8 mouse cellular contexts compared by ENCODE assay signal in genomic region chr14:55885114-55885790, GRCm38 (mm10). TPM values are rescaled to one million over a fixed set of nuclear protein-coding genes. Genes with fewer than 3 reads are reported as not detected.
DNase-seq lines count a peak whose midpoint lies in the region; ATAC-seq and TF ChIP-seq lines count a peak whose summit lies in the region.

No protein-coding gene starts in this region.

- peaks cover 12% of the 10 kb centered on the region for H3K4me1 ChIP-seq in heart, adult 2 months (ENCODE audit: control insufficient read depth, insufficient read depth, low read length)
- no peaks in the 10 kb centered on the region for H3K4me1 ChIP-seq in embryonic facial prominence, embryonic 11.5 days (ENCODE audit: control insufficient read depth, insufficient read depth, low read length)
- peaks cover 27% of the 10 kb centered on the region for H3K4me1 ChIP-seq in hindbrain, embryonic 12.5 days

- H3K36me3 ChIP-seq in heart, adult 2 months (ENCODE audit: control insufficient read depth, insufficient read depth, low read length), result peaks cover 8% of the 10 kb centered on the region; the same call in 1 of the 2 replicates
- peaks cover 9% of the 10 kb centered on the region for H3K36me3 ChIP-seq in embryonic facial prominence, embryonic 11.5 days (replicated peaks; ENCODE audit: control insufficient read depth, insufficient read depth, low read depth, low read length)
- H3K36me3 ChIP-seq in hindbrain, embryonic 12.5 days, result peaks cover 35% of the 10 kb centered on the region

- peak overlapping the region; percentile 99 for H3K9ac ChIP-seq in heart, adult 2 months (ENCODE audit: low read depth, low read length)
- peak overlapping the region; percentile 74 for H3K9ac ChIP-seq in embryonic facial prominence, embryonic 11.5 days (replicated peaks; ENCODE audit: low read length)
- H3K9ac ChIP-seq in hindbrain, embryonic 12.5 days, result peak overlapping the region; percentile 85

- no peak for TF ChIP-seq CTCF in heart, adult 2 months (IDR thresholded peaks at IDR 0.05)

- no peak for TF ChIP-seq EP300 in heart, adult 2 months (IDR thresholded peaks at IDR 0.05; ENCODE audit: insufficient read depth, low read depth, low read length)

- DNase-seq in heart, adult 2 months, result peak; percentile 42 to 56
- DNase-seq in heart, adult 11 months, result no peak
- peak; percentile 56 for DNase-seq in embryonic facial prominence, embryonic 11.5 days (ENCODE audit: low spot score)
- no peak for DNase-seq in layer of hippocampus, postnatal 36 days

- under 1% methylated on average over 30 of the region's 30 CpGs for WGBS in heart, adult 2 months
- 0% methylated on average over 15 of the region's 30 CpGs for WGBS in embryonic facial prominence, embryonic 11.5 days
- WGBS in hindbrain, embryonic 12.5 days, result 1% methylated on average over 14 of the region's 30 CpGs

- intact Hi-C loops in heart, adult 2 months (cut with DNase I), result loop anchor here (10.0 kb wide), 1 partner anchor 210 kb away; the partner anchor contains the start of genes Gmpr2 and Nedd8

- H3K9me3 ChIP-seq in embryonic facial prominence, embryonic 11.5 days (replicated peaks; ENCODE audit: control insufficient read depth, low read length), result no peaks in the 10 kb centered on the region
- no peaks in the 10 kb centered on the region for H3K9me3 ChIP-seq in hindbrain, embryonic 12.5 days (replicated peaks)

- H3K4me2 ChIP-seq in embryonic facial prominence, embryonic 11.5 days (ENCODE audit: low read depth, low read length), result peak overlapping the region; percentile 85
- peak overlapping the region; percentile 77 for H3K4me2 ChIP-seq in hindbrain, embryonic 12.5 days (replicated peaks)

- ATAC-seq in CD4-positive, CD25-positive, alpha-beta regulatory T cell, adult 4 months, result peak; percentile 42
- ATAC-seq in embryonic facial prominence, embryonic 11.5 days (replicated peaks; ENCODE audit: insufficient number of reproducible peaks, low FRiP score, low TSS enrichment, low read depth), result peak; percentile 67
- peak; percentile 77 for ATAC-seq in hindbrain, embryonic 12.5 days (ENCODE audit: low FRiP score)
- peak; percentile 7 for ATAC-seq in megakaryocyte, adult 5-6 weeks (ENCODE audit: poor library complexity, severe bottlenecking)
- no peak for ATAC-seq in erythroid progenitor cell, adult 5-6 weeks (replicated peaks; ENCODE audit: low FRiP score, poor library complexity, severe bottlenecking)

- peak overlapping the region; percentile 88 for H3K4me3 ChIP-seq in heart, adult 2 months
- peak overlapping the region; percentile 76 for H3K4me3 ChIP-seq in embryonic facial prominence, embryonic 11.5 days (ENCODE audit: low read depth, low read length)
- peak overlapping the region; percentile 80 for H3K4me3 ChIP-seq in hindbrain, embryonic 12.5 days

- H3K27ac ChIP-seq in heart, adult 2 months, result peak overlapping the region; percentile 92
- H3K27ac ChIP-seq in embryonic facial prominence, embryonic 11.5 days (replicated peaks; ENCODE audit: low read depth, low read length), result peak overlapping the region; percentile 84
- H3K27ac ChIP-seq in hindbrain, embryonic 12.5 days, result peak overlapping the region; percentile 80

- no peaks in the 10 kb centered on the region for H3K27me3 ChIP-seq in heart, adult 2 months (ENCODE audit: control insufficient read depth, insufficient read depth, low read length)
- H3K27me3 ChIP-seq in embryonic facial prominence, embryonic 11.5 days (ENCODE audit: control insufficient read depth, insufficient read depth, low read length), result no peaks in the 10 kb centered on the region
- H3K27me3 ChIP-seq in hindbrain, embryonic 12.5 days, result no peaks in the 10 kb centered on the region

- H3K79me2 ChIP-seq in heart, adult 2 months (replicated peaks; ENCODE audit: control insufficient read depth, insufficient read depth, low read length), result 0 out of 2 replicates have a peak, but pooled peaks cover 1% of the 10 kb centered on the region

- no peak for TF ChIP-seq POLR2A in heart, adult 2 months (IDR thresholded peaks at IDR 0.05; ENCODE audit: insufficient read depth, low read depth, low read length)

RNA-seq across cellular contexts. Expression of gene Khnyn, which starts 0.5 kb away (rescaled TPM):
- 10 to 100 TPM in 1 of 2 experiments, 1 to 10 TPM in 1; 8.8 to 11.6 TPM for total RNA-seq in heart, adult 2 months (2021)
- 9.3 and 13.3 TPM in 2 replicates for polyA plus RNA-seq in heart, adult 2 months (2012; rRNA removed)
- polyA plus RNA-seq in CD4-positive, CD25-positive, alpha-beta regulatory T cell, adult 4 months (2017; shearing (Covaris generic)), result 10 to 100 TPM; 13.4 to 13.9 TPM
- 10.4 and 11.9 TPM in 2 replicates for polyA plus RNA-seq in embryonic facial prominence, embryonic 11.5 days (2014; fragmentation: Nextera tagmentation; extraction: Ambion mirVana)
- polyA plus RNA-seq in hindbrain, embryonic 12.5 days (2016; fragmentation: Nextera tagmentation; extraction: Ambion mirVana), result 22.4 and 23.5 TPM in 2 replicates
- 9.4 and 11.8 TPM in 2 replicates for total RNA-seq in megakaryocyte, adult 5-6 weeks (2015)
- 33.7 and 37.6 TPM in 2 replicates for total RNA-seq in megakaryocyte, adult 5-6 weeks (2017)
- 3.2 and 3.8 TPM in 2 replicates for total RNA-seq in erythroid progenitor cell, adult 5-6 weeks (2015; ENCODE audit: low replicate concordance)
- 5.0 and 8.1 TPM in 2 replicates for total RNA-seq in erythroid progenitor cell, adult 5-6 weeks (2017; ENCODE audit: low replicate concordance)
- 10 to 100 TPM; 10.6 to 11.7 TPM for total RNA-seq in layer of hippocampus, postnatal 36 days (2021)

RNA-seq across cellular contexts. Expression of gene Cbln3, which starts 1.1 kb away (rescaled TPM):
- total RNA-seq in heart, adult 2 months (2021), result under 1 TPM in 1 of 2 experiments, not detected in 1; 0.18 TPM
- 0.06 TPM in 2 replicates for polyA plus RNA-seq in heart, adult 2 months (2012; rRNA removed)
- not detected for polyA plus RNA-seq in CD4-positive, CD25-positive, alpha-beta regulatory T cell, adult 4 months (2017; shearing (Covaris generic))
- polyA plus RNA-seq in embryonic facial prominence, embryonic 11.5 days (2014; fragmentation: Nextera tagmentation; extraction: Ambion mirVana), result 0.07 and 0.17 TPM in 2 replicates
- 0.05 and 0.35 TPM in 2 replicates for polyA plus RNA-seq in hindbrain, embryonic 12.5 days (2016; fragmentation: Nextera tagmentation; extraction: Ambion mirVana)
- 0.40 TPM in 1 of 2 replicates, not detected in the other for total RNA-seq in megakaryocyte, adult 5-6 weeks (2015)
- 0.44 TPM in 1 of 2 replicates, not detected in the other for total RNA-seq in megakaryocyte, adult 5-6 weeks (2017)
- 0.42 TPM in 1 of 2 replicates, not detected in the other for total RNA-seq in erythroid progenitor cell, adult 5-6 weeks (2015; ENCODE audit: low replicate concordance)
- total RNA-seq in erythroid progenitor cell, adult 5-6 weeks (2017; ENCODE audit: low replicate concordance), result not detected in 2 replicates
- under 1 TPM; 0.37 to 0.43 TPM for total RNA-seq in layer of hippocampus, postnatal 36 days (2021)

RNA-seq across cellular contexts. Expression of gene Sdr39u1, which starts 14.8 kb away (rescaled TPM):
- 100 to 1,000 TPM; 112 to 127 TPM for total RNA-seq in heart, adult 2 months (2021)
- polyA plus RNA-seq in heart, adult 2 months (2012; rRNA removed), result 142 and 156 TPM in 2 replicates
- 100 to 1,000 TPM in 1 of 2 experiments, 10 to 100 TPM in 1; 88.4 to 115 TPM for polyA plus RNA-seq in CD4-positive, CD25-positive, alpha-beta regulatory T cell, adult 4 months (2017; shearing (Covaris generic))
- polyA plus RNA-seq in embryonic facial prominence, embryonic 11.5 days (2014; fragmentation: Nextera tagmentation; extraction: Ambion mirVana), result 55.7 and 59.4 TPM in 2 replicates
- 63.5 and 68.3 TPM in 2 replicates for polyA plus RNA-seq in hindbrain, embryonic 12.5 days (2016; fragmentation: Nextera tagmentation; extraction: Ambion mirVana)
- total RNA-seq in megakaryocyte, adult 5-6 weeks (2015), result 1.9 and 3.0 TPM in 2 replicates
- total RNA-seq in megakaryocyte, adult 5-6 weeks (2017), result 0.99 and 2.9 TPM in 2 replicates
- total RNA-seq in erythroid progenitor cell, adult 5-6 weeks (2015; ENCODE audit: low replicate concordance), result 5.4 and 5.9 TPM in 2 replicates
- 0.64 TPM in 1 of 2 replicates, not detected in the other for total RNA-seq in erythroid progenitor cell, adult 5-6 weeks (2017; ENCODE audit: low replicate concordance)
- total RNA-seq in layer of hippocampus, postnatal 36 days (2021), result 10 to 100 TPM; 68.5 to 70.7 TPM

RNA-seq across cellular contexts. Expression of gene Nynrin, which starts 31.4 kb away (rescaled TPM):
- 1 to 10 TPM; 6.2 to 6.8 TPM for total RNA-seq in heart, adult 2 months (2021)
- 3.5 and 3.8 TPM in 2 replicates for polyA plus RNA-seq in heart, adult 2 months (2012; rRNA removed)
- under 1 TPM; 0.04 to 0.11 TPM for polyA plus RNA-seq in CD4-positive, CD25-positive, alpha-beta regulatory T cell, adult 4 months (2017; shearing (Covaris generic))
- 13.6 and 19.4 TPM in 2 replicates for polyA plus RNA-seq in embryonic facial prominence, embryonic 11.5 days (2014; fragmentation: Nextera tagmentation; extraction: Ambion mirVana)
- polyA plus RNA-seq in hindbrain, embryonic 12.5 days (2016; fragmentation: Nextera tagmentation; extraction: Ambion mirVana), result 30.4 and 35.8 TPM in 2 replicates
- total RNA-seq in megakaryocyte, adult 5-6 weeks (2015), result 1.1 and 1.6 TPM in 2 replicates
- 1.4 and 1.5 TPM in 2 replicates for total RNA-seq in megakaryocyte, adult 5-6 weeks (2017)
- under 0.01 and 4.2 TPM in 2 replicates for total RNA-seq in erythroid progenitor cell, adult 5-6 weeks (2015; ENCODE audit: low replicate concordance)
- 0.26 and 0.45 TPM in 2 replicates for total RNA-seq in erythroid progenitor cell, adult 5-6 weeks (2017; ENCODE audit: low replicate concordance)
- 1 to 10 TPM; 6.7 to 7.3 TPM for total RNA-seq in layer of hippocampus, postnatal 36 days (2021)

RNA-seq across cellular contexts. Expression of gene Cma1, which starts 59.2 kb away (rescaled TPM):
- total RNA-seq in heart, adult 2 months (2021), result 1 to 10 TPM; 1.3 to 1.8 TPM
- 2.1 and 2.5 TPM in 2 replicates for polyA plus RNA-seq in heart, adult 2 months (2012; rRNA removed)
- polyA plus RNA-seq in CD4-positive, CD25-positive, alpha-beta regulatory T cell, adult 4 months (2017; shearing (Covaris generic)), result not detected
- polyA plus RNA-seq in embryonic facial prominence, embryonic 11.5 days (2014; fragmentation: Nextera tagmentation; extraction: Ambion mirVana), result not detected in 2 replicates
- polyA plus RNA-seq in hindbrain, embryonic 12.5 days (2016; fragmentation: Nextera tagmentation; extraction: Ambion mirVana), result not detected in 2 replicates
- 0.51 and 1.0 TPM in 2 replicates for total RNA-seq in megakaryocyte, adult 5-6 weeks (2015)
- 1.8 TPM in 1 of 2 replicates, not detected in the other for total RNA-seq in megakaryocyte, adult 5-6 weeks (2017)
- total RNA-seq in erythroid progenitor cell, adult 5-6 weeks (2015; ENCODE audit: low replicate concordance), result not detected in 2 replicates
- total RNA-seq in erythroid progenitor cell, adult 5-6 weeks (2017; ENCODE audit: low replicate concordance), result not detected in 2 replicates
- under 1 TPM; 0.42 to 0.96 TPM for total RNA-seq in layer of hippocampus, postnatal 36 days (2021)

Comparison
In these comparisons a context has a peak if more than half of its experiments do, and no peak if none do; other contexts are left out.
1. DNase-seq: peak in heart, adult 2 months (2 of 2) and embryonic facial prominence, embryonic 11.5 days (single experiment); none in heart, adult 11 months (single experiment) and layer of hippocampus, postnatal 36 days (0 of 2).
2. RNA of gene Sdr39u1, which starts 14.8 kb away (total RNA-seq): 112 to 127 TPM in heart, adult 2 months and 68.5 to 70.7 TPM in layer of hippocampus, postnatal 36 days; 0.64 to 5.9 TPM in erythroid progenitor cell, adult 5-6 weeks and 0.99 to 3.0 TPM in megakaryocyte, adult 5-6 weeks; every median in the first group is over 10 times any median in the second.
3. Peak in every context shown above with its lines, with median percentiles within 50 percentile points of each other: H3K27ac ChIP-seq, H3K4me3 ChIP-seq and H3K9ac ChIP-seq.